Mouse (Mus musculus) G1E-ER4 (cell line): ENCODE data around the gene Wfdc15a. TPM values are rescaled to one million over a fixed set of nuclear protein-coding genes. Genes with fewer than 3 reads are reported as not detected.

Source experiments
- GATA1 ChIP-seq: IDR thresholded peaks from one replicate; pipeline ENCODE4 v1.8.0; 2012; ENCODE audit warnings: low read length, inconsistent platforms
- polyA plus RNA-seq: library from polyadenylated mRNA; stranded (reverse); fragments of >175 nt; gene quantifications from 2 replicates; pipeline ENCODE4 v1.2.3, GENCODE M21; 2012

Wfdc15a gene
- polyA plus RNA-seq, 1 experiment = not detected

GRCm38 (mm10) chr2:164158838-164159237, 41.1 kb downstream of the Wfdc15a start:
- TF ChIP-seq GATA1 = no peak

DNA sequence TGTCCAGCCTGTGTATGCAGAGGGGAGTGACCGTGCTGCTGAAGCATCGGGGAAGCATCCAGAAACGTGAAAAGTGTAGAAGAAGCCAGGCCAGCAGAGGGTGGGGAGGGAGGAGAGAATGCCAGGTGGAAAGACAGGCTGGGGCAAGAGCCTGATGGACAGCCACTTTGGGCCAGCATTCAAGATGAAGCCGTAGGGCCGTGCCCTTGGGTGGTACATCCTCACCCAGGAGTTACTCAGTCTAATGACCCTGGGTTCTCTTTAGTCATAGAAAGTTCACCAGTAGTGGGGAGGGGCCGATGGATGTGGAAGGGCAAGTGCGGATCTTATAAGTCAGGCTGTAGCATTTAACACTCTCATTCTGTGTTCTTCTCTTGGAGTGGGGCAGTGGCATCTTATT, 43.8 kb downstream of the Wfdc15a start:
- TF ChIP-seq GATA1 = no peak

GRCm38 (mm10) chr2:164154007-164154406, 45.9 kb downstream of the Wfdc15a start:
- TF ChIP-seq GATA1 = no peak

DNA sequence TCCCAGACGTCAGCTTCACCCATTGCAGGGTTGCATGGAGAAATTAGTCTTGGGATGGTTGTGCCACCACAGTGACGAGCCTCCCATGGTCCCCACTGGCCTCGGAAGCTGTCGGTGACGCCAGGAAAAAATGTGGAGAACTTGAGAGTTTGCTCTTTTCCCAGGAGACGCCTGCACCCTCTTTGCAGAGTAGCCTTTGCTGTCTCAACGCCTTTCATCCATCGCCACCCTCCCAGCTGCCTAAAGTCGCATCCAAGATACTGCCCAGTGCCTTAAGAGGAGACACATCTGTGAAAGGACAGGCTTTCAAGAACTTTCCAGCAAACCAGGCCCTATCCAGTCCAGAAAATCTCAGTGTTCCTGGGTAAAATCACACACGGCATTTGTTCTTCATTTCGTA, 47.6 kb downstream of the Wfdc15a start:
- TF ChIP-seq GATA1 = no peak

GRCm38 (mm10) chr2:164150086-164150760, 49.7 kb downstream of the Wfdc15a start:
- no peak for TF ChIP-seq GATA1

Other genes starting within 250 kb of the Wfdc15a start
- 84.7 and 105 TPM in 2 replicates for gene Ywhab, start 205.2 kb downstream of the Wfdc15a start, polyA plus RNA-seq
- gene Pabpc1l, start 174.7 kb downstream of the Wfdc15a start, polyA plus RNA-seq = 0.06 and 0.14 TPM in 2 replicates
- 38.3 and 60.7 TPM in 2 replicates for gene Stk4, start 129.8 kb downstream of the Wfdc15a start, polyA plus RNA-seq
- 27.7 and 33.2 TPM in 2 replicates for gene Tomm34, start 129.0 kb downstream of the Wfdc15a start, polyA plus RNA-seq
- gene Kcns1, start 29.0 kb downstream of the Wfdc15a start, polyA plus RNA-seq = not detected in 2 replicates
- gene Wfdc5, start 17.4 kb downstream of the Wfdc15a start, polyA plus RNA-seq = not detected in 2 replicates
- not detected in 2 replicates for gene Wfdc12, start 9.5 kb downstream of the Wfdc15a start, polyA plus RNA-seq
- not detected in 2 replicates for gene Wfdc15b, start 21.5 kb upstream of the Wfdc15a start, polyA plus RNA-seq
- not detected in 2 replicates for gene Svs2, start 38.3 kb upstream of the Wfdc15a start, polyA plus RNA-seq
- gene Svs3b, start 56.5 kb upstream of the Wfdc15a start, polyA plus RNA-seq = not detected in 2 replicates
- gene Svs4, start 78.3 kb upstream of the Wfdc15a start, polyA plus RNA-seq = not detected in 2 replicates
- gene Svs3a, start 89.1 kb upstream of the Wfdc15a start, polyA plus RNA-seq = not detected in 2 replicates
- gene Svs6, start 116.6 kb upstream of the Wfdc15a start, polyA plus RNA-seq = not detected in 2 replicates
- gene Svs5, start 132.6 kb upstream of the Wfdc15a start, polyA plus RNA-seq = not detected in 2 replicates
- gene Slpi, start 189.0 kb upstream of the Wfdc15a start, polyA plus RNA-seq = not detected in 2 replicates
- gene Rbpjl, start 203.0 kb upstream of the Wfdc15a start, polyA plus RNA-seq = not detected in 2 replicates
- not detected in 2 replicates for gene Matn4, start 205.0 kb upstream of the Wfdc15a start, polyA plus RNA-seq
- gene Sdc4, start 243.8 kb upstream of the Wfdc15a start, polyA plus RNA-seq = not detected in 2 replicates